Mouse (Mus musculus) frontal cortex, adult (tissue): Measurements from ENCODE around the gene Papolb.

Experiments used
- ATAC-seq: cut with Nextera tagmentation; 2 replicates; pipeline ENCODE4 v1.9.2; 2017; ENCODE audit warnings: mild to moderate bottlenecking, moderate library complexity, mixed read lengths; ENCODE audit not compliant: low TSS enrichment

Gene Papolb

DNA sequence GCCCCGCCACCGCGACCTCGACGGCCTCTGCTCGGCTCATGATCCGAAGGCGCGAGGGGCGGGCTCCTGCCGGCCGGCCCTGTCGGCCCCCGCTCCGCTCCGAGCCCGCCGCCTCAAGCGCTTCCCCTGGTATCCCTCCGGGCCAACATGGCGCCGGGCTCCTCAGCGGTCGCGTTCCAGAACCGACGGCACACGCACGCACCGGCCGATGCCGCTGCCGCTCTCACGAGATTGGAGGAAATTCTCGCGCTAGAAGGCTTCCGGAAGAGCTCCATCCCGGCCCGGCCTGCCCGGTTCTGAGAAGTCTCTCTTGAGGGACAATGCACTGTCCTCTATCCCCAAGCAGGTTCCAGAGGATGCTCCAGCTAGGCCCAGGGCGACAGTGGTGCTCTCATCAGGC is at the start of gene Papolb:
Gene Papolb (minus strand): TSS at position 162 of the 400 bp plus-strand sequence.
- ATAC-seq, result no peak

DNA sequence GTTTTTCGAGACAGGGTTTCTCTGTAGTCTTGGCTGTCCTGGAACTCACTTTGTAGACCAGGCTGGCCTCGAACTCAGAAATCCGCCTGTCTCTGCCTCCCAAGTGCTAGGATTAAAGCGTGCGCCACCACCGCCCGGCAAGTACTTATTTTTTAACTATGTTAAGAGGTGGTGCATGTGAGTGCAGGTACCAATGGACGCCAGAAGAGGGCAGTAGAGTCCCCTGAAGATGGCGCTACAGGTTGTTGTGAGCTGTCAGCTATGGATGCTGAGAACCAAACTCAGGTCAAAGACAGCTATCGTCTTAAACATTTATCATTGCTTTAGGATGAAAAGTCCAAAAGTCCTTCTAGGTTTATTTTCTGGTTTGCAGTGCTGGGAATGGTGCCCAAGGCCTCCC is 48.3 kb upstream of the Papolb start:
- ATAC-seq, result no peak

GRCm38 (mm10) chr5:142576832-142577231 is 47.0 kb upstream of the Papolb start:
- no peak for ATAC-seq

GRCm38 (mm10) chr5:142574323-142575057 is 44.6 kb upstream of the Papolb start:
- peak; percentile 44; the same call in 1 of the 2 replicates for ATAC-seq

DNA sequence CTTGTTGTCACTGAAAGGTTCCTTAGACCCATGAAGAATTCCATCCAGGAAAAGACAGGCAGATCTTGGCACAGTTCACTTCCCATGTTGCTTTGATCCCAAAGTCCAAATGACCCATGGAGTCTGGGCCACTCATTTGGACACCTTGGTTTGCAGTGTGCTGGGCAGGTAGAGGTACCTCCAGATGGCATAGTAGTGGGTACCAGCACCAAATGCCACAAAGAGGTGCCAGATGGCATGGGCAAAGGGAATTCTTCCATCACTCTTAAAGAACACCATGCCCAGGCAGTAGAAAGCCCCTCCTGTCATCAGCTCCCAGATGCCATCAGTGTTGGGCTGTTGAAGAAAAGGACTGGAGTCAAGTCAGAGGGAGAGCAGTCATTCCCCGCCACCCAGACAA is 34.7 kb upstream of the Papolb start:
- no peak for ATAC-seq

DNA sequence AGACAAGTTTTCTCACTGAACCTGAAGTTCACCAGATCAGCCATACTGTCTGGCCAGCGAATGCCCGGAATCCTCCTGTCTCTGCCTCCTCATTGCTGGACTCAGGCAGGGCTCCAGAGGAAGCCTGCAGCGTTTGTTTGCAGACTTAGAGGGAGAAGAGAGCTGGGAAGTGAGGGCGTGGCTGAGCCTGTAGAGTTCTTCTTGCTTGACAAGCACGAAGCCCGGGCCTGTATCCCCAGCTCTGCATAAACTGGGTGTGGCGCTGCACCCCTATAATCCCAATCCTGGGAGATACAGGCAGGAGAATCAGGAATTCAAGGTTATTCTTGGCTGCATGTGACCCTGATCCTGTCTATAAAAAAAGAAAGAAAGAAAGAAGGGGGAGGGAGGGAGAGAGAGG is 30.4 kb upstream of the Papolb start:
- ATAC-seq, result no peak

- ATAC-seq, result peak; percentile 90
Measured at GRCm38 (mm10) chr5:142557397-142558067, 27.7 kb upstream of the Papolb start.

DNA sequence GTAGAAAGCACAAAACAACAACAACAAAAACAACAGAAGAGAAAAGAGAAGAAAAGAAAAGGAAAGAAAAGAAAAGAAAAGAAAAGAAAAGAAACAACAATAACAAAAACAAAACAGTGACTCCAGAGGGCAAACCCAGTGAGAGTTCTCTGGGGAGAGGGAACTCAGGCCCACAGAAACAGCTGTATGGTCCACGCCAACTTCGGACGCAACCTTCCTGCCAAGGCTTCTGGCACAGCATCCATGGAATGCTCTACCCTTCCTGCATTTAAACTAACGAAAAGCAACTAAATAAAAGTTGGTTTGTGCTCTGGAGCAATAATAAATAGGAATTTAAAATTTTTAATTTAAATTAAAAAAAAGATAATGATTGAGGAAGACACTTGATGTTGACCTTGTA is 26.8 kb upstream of the Papolb start:
- ATAC-seq, result no peak

- ATAC-seq, result no peak
Measured at GRCm38 (mm10) chr5:142555866-142556265, 26.0 kb upstream of the Papolb start.

DNA sequence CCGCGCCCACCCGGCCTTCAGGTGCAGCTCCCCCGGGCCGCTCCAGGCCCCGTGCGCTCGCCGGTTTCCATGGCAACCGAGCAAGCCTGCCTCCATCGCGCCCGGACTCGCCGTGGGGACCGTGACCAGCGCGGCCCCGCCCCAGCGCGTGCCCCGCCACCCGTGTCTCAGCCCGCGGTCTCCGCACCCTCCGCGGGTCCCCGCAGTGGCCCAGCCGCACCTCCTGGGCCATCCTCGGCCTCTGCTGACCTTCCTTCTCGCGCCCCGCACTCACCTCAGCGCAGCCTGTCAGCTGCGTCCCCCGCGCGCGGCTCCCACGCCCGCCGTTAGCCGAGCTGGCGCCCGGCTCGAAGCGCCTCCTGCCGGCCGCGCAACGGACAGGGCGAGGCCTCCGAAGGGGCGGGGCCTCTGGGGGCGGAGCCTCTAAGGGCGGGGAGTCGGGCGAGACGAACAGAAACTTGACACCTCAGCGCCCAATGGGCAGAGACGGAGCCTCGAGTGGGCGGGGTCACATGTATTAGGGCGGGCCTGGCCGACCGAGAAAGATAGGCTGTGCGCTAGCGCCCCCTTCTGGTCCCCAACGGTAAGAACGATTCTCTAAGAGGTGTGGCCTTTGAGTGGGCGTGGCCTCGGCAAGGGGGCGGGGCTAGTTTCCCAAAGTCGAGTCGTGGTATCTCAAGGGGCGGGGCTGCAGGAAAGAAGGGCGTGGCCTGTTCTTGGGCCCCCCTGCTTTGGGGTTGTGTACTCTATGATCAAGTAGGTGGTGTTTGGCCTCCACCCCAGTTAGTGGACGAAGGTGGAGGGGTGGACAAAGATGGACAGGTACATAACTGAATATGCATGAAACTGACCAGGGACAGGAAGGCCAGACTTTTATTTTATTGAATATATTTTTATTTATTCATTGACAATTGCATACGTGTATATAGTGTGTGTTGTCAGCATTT is 21.1 kb upstream of the Papolb start, which contains the start of gene Radil:
Gene Radil (minus strand): TSS at position 393 of the 947 bp plus-strand sequence.
- ATAC-seq, result peak; percentile 92

DNA sequence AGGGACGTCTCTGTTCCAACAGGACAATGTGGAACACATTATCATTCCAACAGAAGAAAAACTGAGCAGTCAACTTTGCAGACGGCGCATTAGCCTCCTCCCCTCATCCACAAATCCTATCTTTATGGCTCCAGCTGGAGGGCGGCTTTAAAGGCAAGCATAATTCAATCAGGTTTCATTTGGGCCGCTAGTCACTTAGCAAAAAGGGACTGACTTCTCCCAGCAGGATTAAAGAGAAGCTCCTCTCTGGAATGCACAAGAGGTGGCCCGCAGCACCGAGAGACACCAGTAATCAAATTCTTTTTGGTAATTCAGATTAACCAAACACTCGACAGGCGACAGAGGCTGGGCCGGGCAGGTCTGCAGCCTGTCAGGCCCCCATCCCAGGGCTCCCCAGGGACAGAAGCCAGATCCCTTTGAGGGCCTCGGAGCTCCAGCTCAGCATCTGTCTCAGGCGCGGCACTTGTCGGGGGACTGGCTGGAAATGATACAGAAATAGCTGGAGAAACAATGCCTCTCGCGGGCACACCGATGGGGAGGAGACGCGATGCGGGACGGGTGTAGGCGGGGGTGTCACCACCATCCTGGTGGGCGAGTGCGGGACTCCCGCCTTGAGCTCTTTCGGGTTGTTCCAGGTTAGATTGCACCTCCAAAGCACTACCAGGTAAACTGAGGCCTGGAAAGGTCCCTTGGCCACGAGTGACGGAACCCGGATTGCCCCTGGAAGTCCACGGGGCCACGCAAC is 20.3 kb upstream of the Papolb start:
- ATAC-seq, result peak; percentile 20; the same call in 1 of the 2 replicates

DNA sequence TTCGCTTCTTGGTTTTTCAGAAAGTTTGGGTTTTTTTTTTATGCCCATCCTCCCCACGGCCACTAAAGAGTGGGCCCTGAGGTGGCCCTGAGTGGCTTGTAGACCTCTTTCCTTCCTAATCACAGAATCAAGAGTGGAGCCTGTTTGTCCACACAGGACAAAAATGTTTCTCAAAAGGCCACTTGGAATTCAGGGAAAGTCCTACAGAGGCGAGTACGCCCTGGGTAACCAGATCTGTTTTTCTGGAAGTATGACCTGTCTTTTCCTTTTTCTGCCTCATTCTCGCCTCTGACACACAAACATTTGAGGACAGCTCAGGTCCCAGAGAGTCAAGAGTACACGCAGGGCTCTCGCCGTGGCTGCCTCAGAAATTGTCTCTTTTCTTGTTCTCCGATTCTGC is 19.6 kb upstream of the Papolb start:
- ATAC-seq, result no peak

- ATAC-seq, result no peak
Measured at GRCm38 (mm10) chr5:142547066-142547465, 17.2 kb upstream of the Papolb start.

GRCm38 (mm10) chr5:142546344-142546743 is 16.5 kb upstream of the Papolb start:
- no peak for ATAC-seq

DNA sequence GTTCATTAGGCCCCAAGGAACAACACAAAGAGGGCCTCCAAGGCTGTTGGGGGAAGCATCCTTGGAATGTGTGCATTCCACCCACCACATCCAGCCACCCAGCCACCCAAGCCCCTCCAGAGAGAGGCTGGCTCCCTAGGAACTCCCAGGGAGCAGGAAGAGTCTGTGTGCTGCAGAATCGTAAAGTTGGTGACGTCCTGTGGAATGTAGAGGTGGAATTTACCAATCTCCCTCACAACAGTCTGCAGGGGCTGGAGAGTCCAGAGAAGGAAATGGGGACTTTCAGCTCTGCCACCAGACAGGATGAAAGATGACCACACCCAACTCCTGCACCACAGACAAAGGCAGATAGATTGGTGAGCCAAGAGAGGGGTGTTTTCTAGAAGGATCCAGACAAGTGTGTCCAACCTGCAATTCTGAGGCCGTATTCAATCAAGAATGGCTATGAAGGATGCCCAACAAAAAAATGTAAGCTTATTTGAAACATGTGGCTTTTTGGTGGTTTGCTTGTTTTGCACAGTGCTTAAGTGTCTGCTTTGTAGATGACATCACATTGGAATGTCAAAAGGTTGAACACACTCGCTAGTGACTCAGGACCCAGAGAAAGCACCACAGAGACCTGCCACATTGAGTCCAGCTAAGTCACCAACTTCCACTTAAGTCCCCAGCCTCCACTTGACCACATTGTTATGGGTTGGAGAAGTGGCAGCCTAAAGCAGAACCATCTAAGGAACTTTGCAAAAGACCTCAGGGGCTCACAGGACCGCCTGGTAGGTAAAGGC is 15.3 kb upstream of the Papolb start:
- ATAC-seq, result no peak

DNA sequence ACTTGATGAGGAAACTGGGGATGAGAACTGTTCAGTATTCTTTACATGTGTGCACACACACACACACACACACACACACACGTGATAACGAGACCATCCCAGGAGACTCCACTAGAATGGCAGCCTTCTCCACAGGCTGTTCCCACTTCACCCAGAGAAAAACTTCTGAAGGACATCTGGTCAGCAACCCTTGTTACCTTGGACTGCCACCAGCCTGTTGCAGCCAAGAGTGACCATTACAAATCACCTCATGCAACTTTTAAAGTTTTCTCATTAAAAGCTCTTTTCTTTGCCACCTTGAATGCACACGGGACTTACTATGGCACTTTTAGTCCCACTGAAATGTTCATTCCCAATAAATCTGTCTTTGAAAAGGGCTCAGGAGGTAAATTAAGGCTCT is 7.4 kb upstream of the Papolb start:
- no peak for ATAC-seq

DNA sequence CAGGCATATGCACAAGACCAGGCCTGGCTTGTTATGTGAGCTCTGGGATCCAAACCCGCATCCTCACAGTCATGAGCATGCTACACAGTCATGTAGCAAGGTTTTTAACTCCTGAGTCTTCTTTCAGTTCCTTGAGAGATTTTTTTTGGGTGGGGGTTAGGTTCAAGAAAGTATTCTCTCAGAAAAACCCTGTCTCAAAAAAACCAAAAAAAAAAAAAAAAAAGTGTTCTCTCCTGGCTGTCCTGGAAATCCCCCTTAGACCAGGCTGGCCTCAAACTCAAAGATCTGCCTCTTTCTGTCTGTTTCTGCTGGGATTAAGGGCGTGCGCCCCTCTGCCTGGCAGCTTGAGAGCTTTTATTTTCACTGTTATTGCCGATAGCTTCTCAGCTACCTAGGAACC is 5.5 kb upstream of the Papolb start:
- no peak for ATAC-seq

DNA sequence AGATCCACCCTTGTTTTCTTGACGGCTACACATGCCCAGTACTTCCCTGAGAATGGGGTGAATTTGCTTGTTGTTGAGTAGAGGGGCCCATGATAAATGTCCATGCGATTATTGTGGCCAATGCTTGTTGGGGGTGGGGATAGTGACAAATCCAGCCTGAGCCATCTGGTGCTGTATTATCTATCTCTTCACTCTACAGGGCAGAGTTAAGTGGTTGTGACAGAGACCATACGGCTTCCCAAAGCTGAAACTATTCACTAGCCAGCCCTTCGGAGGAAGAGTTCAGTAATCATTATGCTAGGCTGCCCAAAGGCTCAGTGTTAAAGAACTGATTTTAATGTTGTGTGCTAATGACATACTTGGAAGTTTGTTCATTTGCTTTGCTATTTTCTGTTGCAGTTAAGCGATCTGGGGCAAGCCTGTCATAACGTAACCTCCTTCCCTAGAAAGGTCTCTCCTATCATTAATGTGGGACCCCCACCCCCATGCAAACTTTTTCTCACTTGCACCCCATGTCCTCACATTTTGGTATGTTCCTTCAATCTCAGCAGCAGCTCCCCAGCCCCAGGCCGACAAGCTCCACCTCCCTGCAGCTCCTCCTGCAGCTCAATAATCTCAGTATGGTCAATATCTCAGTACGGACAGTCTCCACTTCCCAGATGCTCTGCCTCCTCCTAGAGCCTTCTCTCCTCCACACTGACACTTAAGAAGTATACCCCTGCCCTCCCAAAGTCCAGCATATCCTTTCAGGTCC is 5.0 kb downstream of the Papolb start:
- ATAC-seq, result no peak

GRCm38 (mm10) chr5:142521195-142521866 is 8.5 kb downstream of the Papolb start:
- no peak for ATAC-seq
